Mouse (Mus musculus) urinary bladder, postnatal 14 days (tissue): Measurements from ENCODE around the gene Adam15.
A peak's percentile ranks its signal among the peaks of the same experiment; 100 is the strongest.

Experiments
- DNase-seq: peaks from one replicate; pipeline ENCODE4 v3.0.0; 2021; ENCODE audit warnings: low spot score

Gene Adam15

GRCm38 (mm10) chr3:89349869-89350501, at the start of gene Adam15:
Adam15 (minus strand) TSS chr3:89349996.
- peak; percentile 93 for DNase-seq

DNA sequence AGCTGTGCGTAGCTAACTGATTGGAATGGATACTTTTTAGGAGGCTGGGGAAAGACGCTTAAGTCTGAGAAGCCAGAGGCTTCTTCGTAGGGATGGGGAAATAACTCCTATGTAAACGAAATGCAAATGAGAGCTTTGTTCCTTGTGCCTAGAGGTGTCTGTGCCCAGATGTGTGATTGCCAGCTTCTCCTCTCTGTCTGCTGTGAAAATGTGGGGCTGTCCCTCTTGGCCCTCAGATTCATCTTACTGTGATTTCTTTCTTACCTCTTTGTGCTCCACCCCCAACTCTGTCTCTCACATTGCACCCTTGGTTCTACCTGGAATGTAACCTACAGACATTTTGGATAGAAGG, 46.8 kb upstream of the Adam15 start:
- no peak for DNase-seq

DNA sequence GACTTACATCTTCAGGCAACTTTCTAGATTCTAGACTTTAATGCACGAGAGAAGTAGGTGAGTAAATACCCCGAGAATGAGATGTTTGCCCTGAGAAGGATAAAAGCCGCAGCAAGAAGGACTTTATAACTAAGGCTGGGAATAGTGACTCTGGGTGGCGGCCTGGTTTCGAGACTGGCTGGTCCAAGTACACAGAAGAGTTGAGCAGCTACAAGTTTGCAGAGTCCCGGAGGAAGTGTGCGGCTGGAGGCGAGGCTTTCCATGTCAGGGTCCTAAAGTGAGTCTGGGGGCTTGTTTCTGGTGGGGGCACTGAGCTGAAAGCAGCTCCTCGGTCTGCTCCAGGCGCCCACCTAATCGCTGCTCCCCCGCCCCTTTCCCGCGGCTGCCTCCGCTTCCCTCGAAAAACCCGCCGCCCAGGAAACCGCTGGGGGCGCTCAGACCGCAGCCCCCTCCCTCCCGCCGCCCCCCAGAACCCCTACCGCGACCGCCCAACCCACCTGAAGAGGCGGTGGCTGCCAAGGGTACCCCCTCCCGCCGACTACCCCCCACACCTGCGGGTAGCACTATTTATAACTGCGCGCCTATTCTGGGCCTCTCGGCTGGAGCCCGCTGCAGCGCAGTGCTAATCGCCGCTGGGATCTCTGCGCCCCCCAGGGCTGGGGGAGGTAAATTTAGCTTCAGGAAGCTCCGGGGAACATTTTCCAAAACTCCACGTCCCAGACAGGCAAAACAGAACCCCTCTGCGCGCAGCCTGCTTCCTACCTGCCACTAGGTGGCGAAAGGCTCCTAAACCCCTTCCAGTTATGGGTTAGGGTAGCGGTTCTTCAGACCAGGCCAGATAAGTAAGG, 46.2 kb upstream of the Adam15 start:
- DNase-seq: peak; percentile 71

- no peak for DNase-seq
Observed at GRCm38 (mm10) chr3:89395419-89395805, 45.6 kb upstream of the Adam15 start.

GRCm38 (mm10) chr3:89394894-89395256, 45.1 kb upstream of the Adam15 start:
- peak; percentile 83 for DNase-seq

GRCm38 (mm10) chr3:89394006-89394893, 44.5 kb upstream of the Adam15 start, which contains the start of gene Zbtb7b:
Zbtb7b (minus strand) TSS chr3:89394776.
- peak; percentile 93 for DNase-seq

GRCm38 (mm10) chr3:89393605-89394004, 43.8 kb upstream of the Adam15 start:
- peak; percentile 99 for DNase-seq

- DNase-seq: peak; percentile 57
Observed at GRCm38 (mm10) chr3:89392871-89393311, 43.1 kb upstream of the Adam15 start.

GRCm38 (mm10) chr3:89391663-89392511, 42.1 kb upstream of the Adam15 start:
- DNase-seq: peak; percentile 73

DNA sequence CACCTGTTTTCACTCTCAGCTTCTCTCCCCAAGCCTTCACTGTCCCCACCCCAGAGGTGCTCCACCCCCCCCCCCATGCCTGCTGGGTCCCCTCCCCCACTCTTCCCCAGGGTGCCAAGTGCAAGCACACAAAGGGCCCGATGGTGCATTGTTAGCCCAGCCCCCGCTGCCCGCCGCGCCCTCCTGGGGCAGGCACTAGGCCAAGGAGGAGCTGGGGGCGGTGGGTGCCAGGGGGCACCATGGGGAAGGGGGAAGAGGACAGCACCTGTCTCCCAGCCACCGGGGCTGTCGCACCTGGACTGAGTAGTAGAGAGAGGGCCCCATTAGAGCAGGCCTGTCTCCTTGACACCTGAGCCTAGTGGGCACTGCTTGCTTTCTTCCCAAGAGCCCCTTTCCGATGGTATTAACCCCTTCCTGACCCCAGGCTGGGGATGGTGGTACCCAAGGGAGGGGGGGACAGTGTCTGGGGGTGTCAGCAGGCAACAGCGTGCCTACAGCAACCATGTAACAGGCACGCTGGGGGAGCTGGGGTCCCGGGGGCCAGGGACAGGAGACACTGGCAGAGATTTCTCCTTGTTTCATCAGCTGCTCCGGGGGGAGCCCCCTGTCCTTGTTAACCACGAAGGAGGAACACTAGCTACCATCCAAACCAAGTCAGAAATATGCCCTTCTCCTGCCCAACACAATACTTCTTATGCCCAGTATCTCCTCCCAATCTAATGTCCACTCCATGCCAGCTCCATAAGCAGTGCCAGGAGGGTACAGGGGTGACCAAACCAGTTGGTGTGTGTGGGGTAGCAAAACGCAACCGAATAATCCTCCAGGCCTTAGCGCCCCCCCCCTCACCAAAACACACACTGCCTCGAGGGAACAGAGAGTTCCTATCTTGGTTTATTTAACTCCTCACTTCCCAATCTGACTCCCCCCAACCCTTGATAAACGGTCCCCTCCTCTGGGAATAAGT, 41.2 kb upstream of the Adam15 start:
- no peak for DNase-seq

- peak; percentile 50 for DNase-seq
Observed at GRCm38 (mm10) chr3:89390111-89390515, 40.3 kb upstream of the Adam15 start.

DNA sequence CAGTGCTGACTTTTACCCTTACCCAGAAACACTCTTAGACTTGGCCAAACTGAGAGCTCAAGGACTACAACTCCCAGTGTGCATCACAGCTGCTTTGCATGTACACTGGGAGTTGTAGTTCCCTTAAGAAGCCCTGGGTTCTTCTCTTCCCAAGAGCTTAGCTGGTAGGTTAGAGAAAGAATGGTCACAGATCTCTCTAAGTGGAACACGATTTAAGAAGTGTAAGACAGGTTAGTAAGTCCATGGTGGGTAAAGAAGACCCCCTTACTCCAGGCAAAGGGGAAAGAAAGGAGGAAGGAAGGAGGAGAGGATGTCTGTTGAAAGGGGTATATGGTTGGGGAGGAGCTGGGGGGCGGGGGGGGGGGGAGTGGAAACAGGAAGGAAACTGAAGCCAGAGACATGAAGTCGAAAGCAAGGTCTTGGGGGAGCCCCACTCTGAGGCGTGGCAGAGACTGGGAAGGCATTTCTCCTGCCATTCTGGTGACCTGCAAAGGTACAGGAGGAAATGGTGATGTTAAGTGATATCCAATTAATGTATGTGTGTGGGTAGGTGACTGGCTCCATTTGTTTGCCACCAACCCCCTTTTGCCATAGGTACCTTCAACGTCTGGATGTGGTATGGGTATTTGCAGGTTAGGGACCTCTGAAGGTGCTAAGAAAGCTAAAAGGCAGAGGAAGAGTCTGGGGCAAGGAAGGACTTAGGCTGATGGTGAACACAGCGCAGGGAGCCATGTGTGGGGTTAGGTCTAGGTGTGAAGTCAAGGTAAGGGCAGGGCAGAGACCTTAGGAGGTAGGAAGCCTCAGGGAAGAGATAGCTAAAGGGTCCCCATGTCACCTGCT, 39.3 kb upstream of the Adam15 start:
- no peak for DNase-seq

GRCm38 (mm10) chr3:89388134-89388881, 38.5 kb upstream of the Adam15 start:
- DNase-seq: peak; percentile 55

DNA sequence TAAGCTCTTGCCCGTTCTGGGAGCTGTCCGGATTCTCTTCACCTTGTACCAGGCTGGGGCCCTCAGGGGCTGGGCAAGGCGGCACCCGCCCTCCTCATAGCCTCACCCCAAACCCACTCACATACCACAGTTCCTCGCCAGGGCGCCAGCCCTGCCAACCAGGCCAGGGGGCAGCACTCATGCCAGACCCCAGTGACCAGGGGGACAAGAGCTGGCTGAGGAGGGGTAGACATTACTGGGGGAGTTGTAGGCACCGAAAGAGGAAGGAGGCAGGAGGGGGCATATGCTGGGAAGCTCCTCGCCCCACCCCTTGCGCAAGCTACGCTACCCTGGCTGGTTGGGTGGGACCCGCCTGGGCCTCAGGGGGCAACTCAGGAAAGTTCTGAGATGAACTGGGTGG, 37.8 kb upstream of the Adam15 start:
- no peak for DNase-seq

DNA sequence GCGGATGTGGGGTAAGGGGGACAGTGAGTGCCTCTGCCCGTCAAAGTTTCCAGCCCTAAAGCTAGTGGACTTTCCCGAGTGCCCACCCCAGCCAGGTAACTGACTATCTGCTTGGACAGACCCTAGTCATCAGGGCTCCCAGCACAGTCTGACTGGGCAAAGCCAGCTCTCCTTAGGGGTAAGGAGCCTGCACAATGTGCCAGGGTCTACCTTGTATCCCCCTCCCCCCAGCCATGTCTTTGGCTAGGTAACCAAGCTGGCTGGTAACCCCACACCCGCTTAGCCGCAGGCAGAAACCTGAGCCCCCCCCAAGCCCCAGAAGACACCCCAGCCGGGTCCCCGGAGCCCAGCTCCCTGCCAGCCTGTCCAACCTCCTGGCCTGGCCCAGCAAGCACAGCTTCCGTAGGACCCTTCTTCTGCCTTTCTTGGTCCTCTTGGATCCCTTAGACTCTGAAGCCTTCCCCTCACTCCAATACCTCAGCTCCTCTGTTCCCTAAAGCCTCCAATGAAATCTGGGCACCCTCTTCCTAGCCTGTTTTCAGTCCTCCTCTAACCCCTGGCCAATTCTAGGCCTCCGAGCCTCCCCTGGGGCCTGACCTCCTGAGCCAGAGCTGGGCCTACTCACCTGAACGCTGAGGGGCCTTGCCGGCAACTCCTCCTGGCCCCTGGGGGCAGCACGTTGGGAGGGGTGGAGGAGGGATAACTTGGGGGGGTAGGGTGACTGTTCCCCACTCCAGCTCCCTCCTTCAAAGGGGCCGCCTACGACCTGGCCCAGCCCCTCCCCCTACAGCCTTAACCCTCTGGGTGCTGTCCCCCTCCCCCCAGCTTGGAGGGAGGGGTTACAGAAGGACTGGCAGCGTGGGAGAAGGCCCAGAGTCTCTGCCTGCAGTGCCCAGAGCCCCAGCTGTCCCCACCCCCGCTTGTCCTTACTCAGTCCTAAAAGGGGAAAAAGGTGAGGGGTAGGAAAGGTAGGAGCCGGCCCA, 36.9 kb upstream of the Adam15 start:
- DNase-seq: no peak

- no peak for DNase-seq
Observed at GRCm38 (mm10) chr3:89385451-89385850, 35.7 kb upstream of the Adam15 start.

- peak; percentile 76 for DNase-seq
Observed at GRCm38 (mm10) chr3:89384331-89385076, 34.7 kb upstream of the Adam15 start.
